Mouse (Mus musculus) intestine, postnatal 0 days (tissue): ENCODE measurements around the gene Eral1. TPM values are rescaled to one million over a fixed set of nuclear protein-coding genes. Genes with fewer than 3 reads are reported as not detected.
A peak's percentile ranks its signal among the peaks of the same experiment; 100 is the strongest.

Experiments
- ATAC-seq: fragments of 200-750 bp; cut with Nextera tagmentation; 2 replicates; pipeline ENCODE4 v1.8.0; 2017; ENCODE audit warnings: mild to moderate bottlenecking, moderate TSS enrichment, moderate library complexity
- H3K27ac ChIP-seq: fragments of 300-500 bp; sonication (generic); 2 replicates; pipeline ENCODE4 v1.5.1; 2014; ENCODE audit warnings: mild to moderate bottlenecking, low read depth, low read length, moderate library complexity
- H3K27me3 ChIP-seq: fragments of 300-500 bp; sonication (generic); replicated peaks from 2 replicates; pipeline ENCODE4 v1.6.1; 2014; ENCODE audit warnings: low read length, mixed read lengths; ENCODE audit not compliant: control insufficient read depth, insufficient read depth
- H3K36me3 ChIP-seq: fragments of 300-500 bp; sonication (generic); 2 replicates; pipeline ENCODE4 v1.6.1; 2014; ENCODE audit warnings: mild to moderate bottlenecking, moderate library complexity; ENCODE audit not compliant: control insufficient read depth, insufficient read depth
- H3K4me1 ChIP-seq: fragments of 300-500 bp; sonication (generic); replicated peaks from 2 replicates; pipeline ENCODE4 v1.6.1; 2014; ENCODE audit warnings: antibody characterized with exemption, low read length, mixed read lengths; ENCODE audit not compliant: control insufficient read depth, insufficient read depth
- H3K4me2 ChIP-seq: fragments of 300-500 bp; sonication (generic); replicated peaks from 2 replicates; pipeline ENCODE4 v1.6.1; 2014; ENCODE audit warnings: low read depth, mild to moderate bottlenecking, moderate library complexity
- H3K4me3 ChIP-seq: fragments of 300-500 bp; sonication (generic); 2 replicates; pipeline ENCODE4 v1.5.1; 2014; ENCODE audit warnings: low read depth, low read length
- H3K9ac ChIP-seq: fragments of 300-500 bp; sonication (generic); 2 replicates; pipeline ENCODE4 v1.6.1; 2014; ENCODE audit warnings: mild to moderate bottlenecking, low read depth, low read length
- H3K9me3 ChIP-seq: fragments of 300-500 bp; sonication (generic); 2 replicates; pipeline ENCODE4 v1.6.1; 2016; ENCODE audit warnings: mixed run types; ENCODE audit not compliant: control insufficient read depth
- CTCF ChIP-seq: sonication (generic); IDR thresholded peaks from 2 replicates; pipeline ENCODE4 v1.5.1; 2016; ENCODE audit warnings: low read depth, mild to moderate bottlenecking, control low read depth, antibody characterized with exemption, moderate library complexity
- WGBS: fragments of 180-500 bp; shearing (Covaris S2); extraction: QIAGEN DNeasy Blood & Tissue Kit; methylation state at CpG from one replicate; pipeline ENCODE4 v1.1.7; 2014; 5-methylcytosine and 5-hydroxymethylcytosine counted together
- polyA plus RNA-seq: library from polyadenylated mRNA; unstranded; fragments of >200 nt; fragmentation: Nextera tagmentation; extraction: Ambion mirVana; gene quantifications from 2 replicates; pipeline ENCODE4 v1.2.1, GENCODE M21; 2015

Gene Eral1
- 12.2 and 13.0 TPM in 2 replicates for polyA plus RNA-seq

DNA sequence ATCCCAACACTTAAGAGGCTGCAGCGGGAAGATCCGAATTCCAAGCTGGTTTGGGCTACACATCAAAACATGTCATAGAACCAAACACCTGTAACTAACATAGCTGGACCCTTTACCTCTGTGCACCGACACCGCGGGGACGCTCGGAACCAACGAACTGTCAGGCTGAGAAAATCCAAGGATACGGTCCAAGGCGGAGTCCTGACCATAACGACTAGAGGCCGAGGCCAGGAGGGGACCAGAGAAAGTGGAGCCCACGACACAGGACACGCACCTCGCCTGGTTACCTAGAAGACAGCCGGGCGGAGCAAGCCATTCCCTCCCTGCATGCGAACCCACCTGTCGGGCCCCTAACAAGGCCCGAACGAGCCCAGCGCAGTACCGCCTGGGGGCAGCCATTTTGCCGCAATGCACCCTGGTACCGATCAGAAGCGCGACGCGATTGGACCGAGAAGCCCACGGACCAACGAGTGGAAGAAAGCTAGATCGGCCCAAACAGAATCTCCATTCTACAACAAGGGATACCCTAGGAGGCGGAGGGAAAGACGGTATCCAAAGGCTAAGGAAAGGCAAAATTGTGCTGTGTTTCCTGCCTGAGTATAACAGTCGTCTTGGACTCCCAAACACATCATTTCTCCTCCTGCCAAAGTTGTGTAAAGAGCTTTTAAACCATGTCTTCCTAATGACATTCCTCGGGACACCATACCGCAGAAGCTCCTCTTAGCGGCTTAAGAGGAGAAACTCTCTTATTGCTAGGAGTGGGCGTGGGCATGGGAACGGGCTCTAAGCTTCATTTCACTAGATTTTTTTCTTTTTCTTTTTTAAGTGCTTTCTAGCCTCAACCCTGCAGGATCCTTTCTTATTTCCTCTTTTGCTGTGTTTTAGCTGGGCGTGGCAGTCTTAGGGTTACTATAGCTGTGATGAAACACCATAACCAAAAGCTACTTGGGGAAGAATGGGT lies at the start of gene Eral1:
Gene Eral1, minus strand, starts transcription at position 423 of the 961 bp plus-strand sequence.
- peaks cover 12% of the 10 kb centered on the region for H3K36me3 ChIP-seq
- TF ChIP-seq CTCF = 0 out of 2 replicates have a peak, but pooled peaks have one; percentile 23
- H3K4me2 ChIP-seq = peak within 1 kb of the TSS; percentile 83
- H3K4me3 ChIP-seq = peak within 1 kb of the TSS; percentile 85
- no peaks in the 10 kb centered on the region for H3K27me3 ChIP-seq
- peak; percentile 91 for ATAC-seq
- under 1% methylated on average over 42 of the region's 42 CpGs for WGBS
- no peaks in the 10 kb centered on the region for H3K9me3 ChIP-seq
- H3K9ac ChIP-seq = peak within 1 kb of the TSS; percentile 86
- H3K4me1 ChIP-seq = 0 out of 2 replicates have a peak, but pooled peaks cover 2% of the 10 kb centered on the region
- H3K27ac ChIP-seq = 0 out of 2 replicates have a peak within 1 kb of the TSS, but pooled peaks have one; percentile 16

DNA sequence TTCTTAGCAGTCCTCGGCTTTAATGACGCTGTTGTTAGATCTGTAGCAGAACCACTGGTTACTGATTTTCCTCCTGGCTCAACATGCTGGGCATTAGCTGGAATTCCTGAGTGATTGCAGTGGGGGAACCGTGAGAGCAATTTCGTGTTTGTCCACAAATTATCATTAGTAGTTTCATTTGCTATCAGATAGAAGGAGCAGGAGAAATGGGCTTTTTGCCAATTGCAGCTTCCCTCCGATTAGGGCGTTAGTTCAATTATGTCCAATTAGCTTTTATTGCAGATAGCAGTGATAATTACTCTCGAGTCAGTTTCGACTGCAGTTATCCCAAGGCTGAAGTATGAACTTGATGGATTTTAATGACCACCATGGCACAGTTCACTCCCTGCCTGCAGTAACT lies 49.3 kb upstream of the Eral1 start:
- no peak overlapping the region for H3K27ac ChIP-seq
- no peak for TF ChIP-seq CTCF

GRCm38 (mm10) chr11:78126739-78127138 lies 46.6 kb upstream of the Eral1 start:
- Histone ChIP-seq H3K27ac (no peak overlapping the region), H3K27me3 (no peaks in the 10 kb centered on the region), H3K9ac (no peak overlapping the region), H3K36me3 (peaks cover 5% of the 10 kb centered on the region), H3K4me1 (peaks cover 3% of the 10 kb centered on the region), H3K4me3 (no peak overlapping the region), H3K4me2 (no peak overlapping the region), H3K9me3 (no peaks in the 10 kb centered on the region)
- no peak for TF ChIP-seq CTCF
- ATAC-seq = no peak
- WGBS = 41% methylated on average over 4 of the region's 4 CpGs

More for the DNA sequence above, 49.3 kb upstream of the Eral1 start:
- Histone ChIP-seq H3K4me1 (peaks cover 3% of the 10 kb centered on the region; the same call in 1 of the 2 replicates), H3K27me3 (no peaks in the 10 kb centered on the region), H3K4me2 (peak overlapping the region; percentile 17; the same call in 1 of the 2 replicates), H3K9ac (no peak overlapping the region), H3K9me3 (no peaks in the 10 kb centered on the region), H3K36me3 (peaks cover 5% of the 10 kb centered on the region), H3K4me3 (no peak overlapping the region)
- WGBS = 37% methylated on average over 8 of the region's 8 CpGs
- ATAC-seq = no peak

DNA sequence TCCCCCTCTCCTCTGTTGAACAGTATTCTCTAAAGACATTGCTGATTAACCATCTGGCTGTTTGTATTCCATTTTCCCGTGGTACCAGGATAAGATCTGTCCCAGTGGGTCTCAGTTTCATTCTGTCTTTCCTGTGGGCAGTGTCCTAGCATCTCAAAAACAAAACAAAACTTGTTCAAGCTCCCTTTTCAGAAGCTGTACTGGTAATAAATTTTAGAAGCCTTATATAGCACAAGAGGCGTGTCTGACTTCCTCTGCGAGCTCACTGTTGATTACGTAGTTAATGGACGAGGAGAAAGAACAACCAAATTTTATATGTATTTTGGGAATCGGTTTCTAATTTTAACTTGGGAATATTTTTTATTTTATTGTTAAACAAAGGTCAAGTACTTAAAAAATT lies 45.5 kb upstream of the Eral1 start:
- H3K9me3 ChIP-seq = no peaks in the 10 kb centered on the region
- 59% methylated on average over 6 of the region's 6 CpGs for WGBS
- no peaks in the 10 kb centered on the region for H3K27me3 ChIP-seq
- no peak overlapping the region for H3K4me2 ChIP-seq
- TF ChIP-seq CTCF = no peak
- H3K9ac ChIP-seq = no peak overlapping the region
- no peak overlapping the region for H3K4me3 ChIP-seq
- H3K4me1 ChIP-seq = peaks cover 2% of the 10 kb centered on the region
- H3K27ac ChIP-seq = no peak overlapping the region
- H3K36me3 ChIP-seq = peaks cover 5% of the 10 kb centered on the region
- no peak for ATAC-seq

DNA sequence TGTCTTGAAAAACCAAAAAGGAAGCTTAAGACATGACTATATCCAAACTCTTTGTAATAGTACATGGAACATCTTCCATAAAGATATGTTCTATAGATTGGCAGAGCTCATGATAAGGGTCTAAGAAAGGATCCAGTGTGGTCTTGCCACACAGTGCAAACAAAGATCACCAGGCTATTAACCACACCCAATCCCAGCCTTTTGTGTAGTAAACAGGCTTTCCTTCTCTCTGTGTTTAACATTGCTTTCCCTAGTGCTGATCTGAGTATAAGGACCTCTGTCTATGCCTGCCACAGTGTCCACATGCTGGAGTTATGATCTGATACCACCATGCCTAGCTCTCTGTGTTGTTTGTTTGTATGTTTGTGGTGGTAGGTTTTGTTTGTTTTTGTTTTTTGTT lies 43.6 kb upstream of the Eral1 start:
- H3K9ac ChIP-seq = no peak overlapping the region
- no peak for TF ChIP-seq CTCF
- no peak for ATAC-seq
- H3K4me2 ChIP-seq = no peak overlapping the region
- H3K36me3 ChIP-seq = peaks cover 5% of the 10 kb centered on the region
- no peak overlapping the region for H3K4me3 ChIP-seq
- no peak overlapping the region for H3K27ac ChIP-seq
- no peaks in the 10 kb centered on the region; the same call in 1 of the 2 replicates for H3K4me1 ChIP-seq
- H3K9me3 ChIP-seq = no peaks in the 10 kb centered on the region
- H3K27me3 ChIP-seq = no peaks in the 10 kb centered on the region

- WGBS = 72% methylated on average over 4 of the region's 4 CpGs
- Histone ChIP-seq H3K9me3 (no peaks in the 10 kb centered on the region), H3K27ac (no peak overlapping the region), H3K4me1 (no peaks in the 10 kb centered on the region; the same call in 1 of the 2 replicates), H3K9ac (no peak overlapping the region), H3K4me3 (no peak overlapping the region), H3K36me3 (no peaks in the 10 kb centered on the region; the same call in 1 of the 2 replicates), H3K4me2 (no peak overlapping the region), H3K27me3 (no peaks in the 10 kb centered on the region)
- no peak for TF ChIP-seq CTCF
- ATAC-seq = no peak
Measured at GRCm38 (mm10) chr11:78122815-78123214, 42.6 kb upstream of the Eral1 start.
